Mouse (Mus musculus) cerebellum, adult 9-11 months (tissue): ENCODE results near the gene Ercc1.

Experiments used
- DNase-seq: peaks from one replicate; pipeline ENCODE4 v3.0.0; 2022

Gene Ercc1

GRCm38 (mm10) chr7:19375368-19375767, 30.8 kb downstream of the Ercc1 start:
- no peak for DNase-seq

DNA sequence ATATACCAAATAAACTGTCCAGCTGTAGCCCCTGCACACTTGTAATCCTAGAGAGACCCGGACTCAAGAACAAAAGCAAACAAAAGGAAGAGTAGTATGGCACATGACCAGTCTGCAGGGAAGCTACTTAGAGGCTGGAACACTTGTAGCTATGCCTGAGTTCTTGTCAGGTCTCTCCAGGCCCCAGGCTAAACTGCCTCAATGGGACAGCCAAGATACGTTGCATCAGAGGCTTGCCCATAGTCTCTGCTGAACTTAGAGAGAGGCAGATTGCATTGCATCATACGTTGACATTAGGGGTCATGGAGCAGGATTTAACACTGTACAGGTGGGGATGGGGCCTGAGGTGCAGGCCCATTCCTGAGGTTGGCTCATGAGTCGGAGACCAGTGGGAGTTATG, 31.4 kb downstream of the Ercc1 start:
- DNase-seq: no peak

DNA sequence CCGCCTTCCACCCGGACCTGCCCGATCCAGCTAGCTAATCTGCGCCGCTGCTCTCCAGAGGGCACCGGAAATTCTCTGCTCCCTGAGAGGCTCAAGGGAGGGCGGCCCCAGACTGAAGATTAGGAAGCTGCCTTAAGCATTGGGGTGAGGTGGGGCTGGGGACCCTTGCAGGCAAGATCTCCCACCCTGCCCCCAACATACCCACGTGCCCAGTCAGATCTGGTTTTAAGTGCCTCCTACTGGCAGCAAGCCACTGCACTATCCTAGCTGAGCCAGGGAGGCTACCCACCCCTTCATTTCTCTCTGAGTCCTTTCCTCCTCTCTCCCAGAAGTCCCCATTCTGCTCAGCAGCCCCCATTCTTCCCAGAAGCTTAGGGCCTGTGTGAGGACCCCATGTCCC, 33.5 kb downstream of the Ercc1 start:
- no peak for DNase-seq

DNA sequence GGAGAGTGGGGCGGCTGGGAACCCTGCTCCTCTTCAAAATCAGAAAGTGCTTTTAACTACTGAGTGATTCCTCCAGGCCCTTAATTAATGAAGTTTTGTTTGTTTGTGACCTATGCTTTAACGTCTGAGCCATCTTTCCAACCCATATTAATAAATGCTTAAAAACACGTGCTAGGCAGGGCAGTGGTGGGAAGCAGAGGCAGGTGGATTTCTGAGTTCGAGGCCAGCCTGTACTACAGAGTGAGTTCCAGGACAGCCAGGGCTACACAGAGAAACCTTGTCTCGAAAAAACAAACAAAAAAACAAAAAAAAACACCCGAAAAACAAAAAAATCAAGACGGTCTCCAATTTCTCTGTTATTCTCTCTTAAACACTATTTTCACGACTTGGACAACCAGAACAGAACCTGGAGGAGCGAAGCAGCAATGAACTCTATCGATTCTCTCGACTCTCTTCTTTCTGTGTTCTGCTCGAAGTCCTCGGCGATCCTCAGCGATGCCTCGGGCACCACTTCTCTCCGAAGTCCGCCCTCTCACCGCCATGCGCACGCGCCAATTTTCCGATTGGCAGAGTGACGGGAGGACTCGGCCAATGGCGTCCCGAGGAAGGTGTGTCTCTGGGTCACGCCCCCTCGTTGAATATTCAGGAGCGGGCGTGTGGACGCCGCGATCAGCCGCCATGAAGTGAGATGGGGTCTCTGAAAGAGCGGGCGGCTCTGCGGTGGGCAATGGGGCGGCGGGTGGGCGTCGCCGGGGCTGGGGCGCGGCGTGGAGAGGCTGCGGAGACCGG, 37.0 kb downstream of the Ercc1 start, which contains the start of gene Ercc2:
Gene Ercc2, plus strand, starts transcription at position 634 of the 789 bp plus-strand sequence.
- peak; percentile 98 for DNase-seq

GRCm38 (mm10) chr7:19382166-19382541, 37.6 kb downstream of the Ercc1 start:
- no peak for DNase-seq

GRCm38 (mm10) chr7:19383708-19384107, 39.1 kb downstream of the Ercc1 start:
- DNase-seq: no peak

GRCm38 (mm10) chr7:19388699-19389413, 44.3 kb downstream of the Ercc1 start:
- DNase-seq: no peak

DNA sequence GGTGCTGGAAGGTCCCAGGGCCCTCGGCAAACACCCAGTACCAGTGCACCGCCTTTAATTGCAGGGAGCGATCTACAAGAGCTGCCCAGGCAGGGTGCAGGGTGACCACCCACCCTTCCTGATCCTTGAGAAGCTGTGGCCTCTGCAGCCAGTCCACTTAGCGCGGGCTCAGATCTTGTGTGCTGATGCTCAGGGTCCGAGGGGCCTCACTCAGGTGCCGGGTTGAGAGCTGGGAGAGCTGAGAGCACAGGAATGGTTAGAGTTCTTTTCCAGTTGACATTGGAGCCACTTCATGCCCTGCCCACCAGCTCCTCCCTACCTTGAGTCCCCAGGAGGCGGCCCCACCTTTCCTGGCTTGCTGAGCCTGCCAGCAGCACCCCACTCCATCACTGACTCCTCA, 49.9 kb downstream of the Ercc1 start:
- DNase-seq: no peak

DNA sequence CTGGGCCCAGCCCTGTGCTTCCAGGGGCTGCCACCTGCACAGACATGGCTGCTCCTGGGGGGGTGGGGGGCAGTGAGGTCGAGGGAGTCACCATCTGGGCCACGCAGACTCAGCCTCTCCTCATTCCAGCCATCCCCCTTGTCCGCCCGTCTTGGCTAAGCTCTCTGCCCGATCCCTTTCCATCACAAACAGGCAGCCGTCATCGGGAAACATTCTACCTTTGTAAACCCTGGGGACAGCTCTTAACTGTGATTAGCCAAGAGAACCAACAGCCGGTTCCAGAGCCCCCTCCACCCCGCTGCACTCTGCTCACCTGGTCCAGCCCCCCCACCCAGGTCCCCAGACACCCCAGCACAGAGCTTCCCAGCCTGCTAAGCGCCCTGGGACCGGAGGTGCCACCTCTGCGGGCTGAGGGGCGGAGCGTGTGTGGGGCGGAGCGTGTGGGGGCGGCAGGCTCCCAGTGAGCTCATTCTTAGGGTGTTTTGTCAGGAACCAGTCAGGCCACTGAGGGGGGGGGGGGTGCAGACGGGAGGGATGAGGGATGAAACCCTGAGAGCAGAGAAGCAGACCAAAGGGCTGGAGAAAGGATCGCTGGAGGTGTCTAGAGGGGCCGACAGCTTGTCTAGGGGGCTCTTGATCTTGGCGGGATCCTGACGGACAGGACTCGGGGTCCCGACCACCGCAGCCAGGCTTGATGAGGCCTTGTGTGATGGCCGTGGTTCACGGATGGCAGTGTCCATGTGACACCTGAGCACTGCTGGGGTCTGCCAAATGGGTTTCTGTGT, 55.1 kb downstream of the Ercc1 start:
- no peak for DNase-seq

DNA sequence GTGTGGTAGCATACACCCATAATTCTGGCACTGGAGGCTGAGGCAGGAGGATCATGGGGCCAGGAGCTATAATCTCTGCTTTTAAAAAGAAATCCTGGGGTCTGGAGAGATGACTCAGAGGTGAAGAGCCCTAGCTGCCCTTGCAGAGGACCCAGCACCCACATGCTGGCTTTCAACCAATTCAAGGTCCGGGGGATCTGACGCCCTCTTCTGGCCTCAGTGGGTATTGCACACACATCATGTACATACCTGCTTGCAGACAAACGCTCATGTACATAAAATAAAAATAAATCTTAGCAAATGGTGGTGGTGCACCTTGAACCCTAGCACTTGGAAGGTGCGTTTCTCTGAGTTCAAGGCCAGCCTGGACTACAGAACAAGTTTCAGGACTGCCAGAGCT, 56.4 kb downstream of the Ercc1 start:
- DNase-seq: no peak

DNA sequence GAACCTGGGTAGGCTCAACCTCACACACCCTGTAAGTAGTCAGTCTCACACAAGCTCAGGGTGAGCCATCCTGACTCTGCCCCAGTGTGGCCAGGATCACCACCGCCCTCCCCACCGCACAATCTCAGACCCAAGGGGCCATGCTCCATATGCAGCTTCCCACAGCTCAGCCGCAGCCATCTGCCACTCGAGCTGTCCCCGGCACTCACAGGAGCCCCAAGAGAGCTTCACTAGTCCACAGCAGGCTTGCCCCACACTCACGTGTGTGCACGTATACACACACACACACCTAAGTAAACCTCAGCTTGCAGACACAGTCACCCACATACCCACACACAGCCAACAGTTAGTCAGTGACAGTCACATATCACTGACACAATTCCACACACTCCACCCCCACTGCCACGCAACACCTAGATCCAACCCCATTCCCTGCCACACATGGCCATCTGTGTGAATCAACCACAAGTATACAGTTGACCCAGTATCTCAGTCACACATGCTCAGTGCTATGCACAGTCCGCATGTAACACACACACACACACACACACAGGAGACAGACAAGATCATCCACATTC, 58.0 kb downstream of the Ercc1 start:
- DNase-seq: no peak

DNA sequence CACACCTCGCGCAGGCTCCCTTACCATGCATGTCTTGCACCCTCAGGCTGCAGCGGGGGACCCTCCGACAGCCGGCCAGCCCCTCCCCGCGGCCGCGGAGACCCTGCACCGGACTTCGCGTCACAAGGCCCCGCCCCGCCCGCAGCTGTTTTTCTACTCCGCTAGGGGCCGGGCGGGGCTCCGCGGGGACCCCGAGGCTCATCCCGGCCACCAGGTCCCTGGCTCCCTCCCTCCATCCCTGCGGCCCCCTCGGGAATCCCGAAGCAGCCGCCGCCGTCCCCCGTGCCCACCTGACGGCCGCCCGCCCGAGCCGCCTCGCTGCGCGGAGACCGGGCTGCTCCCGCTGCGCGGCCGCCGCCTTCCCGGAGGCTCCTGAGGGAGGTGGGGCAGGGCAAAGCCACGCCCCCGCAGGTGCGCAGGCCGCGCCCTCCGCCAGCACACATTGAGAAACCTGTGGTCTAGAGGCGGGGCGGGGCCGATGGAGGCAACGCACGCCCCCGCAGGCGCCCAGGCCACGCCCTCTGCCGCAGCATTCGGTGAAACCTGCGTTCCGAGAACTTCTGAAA, 59.2 kb downstream of the Ercc1 start, which contains the start of gene Klc3:
Gene Klc3, minus strand, starts transcription at position 374 of the 566 bp plus-strand sequence.
- DNase-seq: no peak

GRCm38 (mm10) chr7:19404476-19404875, 59.9 kb downstream of the Ercc1 start, which contains the start of gene Ckm:
Ckm (plus strand) TSS chr7:19404776.
- DNase-seq: no peak

DNA sequence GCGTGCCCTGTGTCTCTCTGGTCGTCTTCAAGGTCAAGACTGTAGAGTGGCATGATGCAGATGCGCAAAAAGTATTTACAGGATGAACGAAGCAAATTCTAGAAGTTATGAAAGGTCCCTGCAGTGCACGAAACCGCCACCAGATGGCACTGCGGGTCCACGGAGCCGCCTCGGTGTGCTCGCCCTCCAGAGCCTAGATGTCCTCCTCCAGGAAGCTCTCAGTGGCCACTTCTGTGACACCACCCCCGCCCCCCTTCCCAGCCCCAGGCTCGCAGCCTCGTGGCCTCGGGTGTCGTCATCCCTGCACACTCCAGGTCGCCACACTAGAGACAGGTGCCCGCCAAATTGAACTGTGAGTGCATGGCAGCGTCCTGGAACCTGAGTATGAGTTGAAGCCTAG, 60.8 kb downstream of the Ercc1 start:
- DNase-seq: peak; percentile 72
